Mouse (Mus musculus): Measurements from ENCODE around the gene Il7r. TPM values are rescaled to one million over a fixed set of nuclear protein-coding genes. Genes with fewer than 3 reads are reported as not detected.
A peak's percentile ranks its signal among the peaks of the same experiment; 100 is the strongest.

Il7r gene
- total RNA-seq, 2 experiments from 2014 or later: 6.0 to 8.8 TPM

- no peak for ATAC-seq (replicated peaks; ENCODE audit: low FRiP score, low TSS enrichment, poor library complexity, severe bottlenecking)
Observed at GRCm38 (mm10) chr15:9473188-9473587, 56.8 kb downstream of the Il7r start.

GRCm38 (mm10) chr15:9472618-9473017, 57.4 kb downstream of the Il7r start:
- peak; percentile 84 for ATAC-seq (replicated peaks; ENCODE audit: low FRiP score, low TSS enrichment, poor library complexity, severe bottlenecking)

- ATAC-seq (replicated peaks; ENCODE audit: low FRiP score, low TSS enrichment, poor library complexity, severe bottlenecking): no peak
Observed at GRCm38 (mm10) chr15:9472167-9472566, 57.8 kb downstream of the Il7r start.

GRCm38 (mm10) chr15:9471053-9471685, 58.8 kb downstream of the Il7r start:
- no peak for ATAC-seq (replicated peaks; ENCODE audit: low FRiP score, low TSS enrichment, poor library complexity, severe bottlenecking)

GRCm38 (mm10) chr15:9464039-9464438, 65.9 kb downstream of the Il7r start:
- ATAC-seq (replicated peaks; ENCODE audit: low FRiP score, low TSS enrichment, poor library complexity, severe bottlenecking): no peak

- peak; percentile 65 for ATAC-seq (replicated peaks; ENCODE audit: low FRiP score, low TSS enrichment, poor library complexity, severe bottlenecking)
Observed at GRCm38 (mm10) chr15:9463521-9464027, 66.4 kb downstream of the Il7r start.

Other genes with a start within 250 kb of the Il7r start
- not detected in 2 replicates for gene Ugt3a2, start 194.6 kb downstream of the Il7r start, total RNA-seq (2014; fragmentation: Nextera tagmentation)
- gene Ugt3a2, start 194.6 kb downstream of the Il7r start, total RNA-seq (2017): not detected in 2 replicates
- gene Capsl, start 94.1 kb downstream of the Il7r start, total RNA-seq (2014; fragmentation: Nextera tagmentation): 3.1 TPM in 1 of 2 replicates, not detected in the other
- 2.8 TPM in 1 of 2 replicates, not detected in the other for gene Capsl, start 94.1 kb downstream of the Il7r start, total RNA-seq (2017)
- gene Spef2, start 218.7 kb upstream of the Il7r start, total RNA-seq (2014; fragmentation: Nextera tagmentation): 0.66 TPM in 1 of 2 replicates, not detected in the other
- 0.69 and 0.99 TPM in 2 replicates for gene Spef2, start 218.7 kb upstream of the Il7r start, total RNA-seq (2017)